Mouse (Mus musculus) myocyte (in vitro differentiated cells): ENCODE measurements at regions not wholly inside any gene's neighbourhood (a gene's known extent, or its start where the extent isn't known, plus 50 kb on each side); places are given as distances from the start of the nearest gene placed in this dataset.

Source experiments
- CEBPB ChIP-seq: IDR thresholded peaks from 2 replicates; pipeline ENCODE4 v1.6.1; 2011; ENCODE audit warnings: mild to moderate bottlenecking, moderate library complexity; ENCODE audit not compliant: poor library complexity, insufficient read depth, severe bottlenecking
- E2F4 ChIP-seq: IDR thresholded peaks from one replicate; pipeline ENCODE4 v1.6.1; 2011; ENCODE audit warnings: mild to moderate bottlenecking, control low read depth, moderate library complexity; ENCODE audit not compliant: insufficient read depth
- MAX ChIP-seq: IDR thresholded peaks from one replicate; pipeline ENCODE4 v1.6.1; 2011; ENCODE audit warnings: low read depth, mild to moderate bottlenecking, control low read depth
- POLR2A ChIP-seq: IDR thresholded peaks from one replicate; pipeline ENCODE4 v1.6.1; 2011; ENCODE audit warnings: low read depth, mild to moderate bottlenecking, control low read depth, moderate library complexity; ENCODE audit not compliant: insufficient read length
- POLR2AphosphoS2 ChIP-seq: IDR thresholded peaks from one replicate; pipeline ENCODE4 v1.6.1; 2011; ENCODE audit warnings: low read depth, control low read depth; ENCODE audit not compliant: insufficient read length
- REST ChIP-seq: IDR thresholded peaks from one replicate; pipeline ENCODE4 v1.6.1; 2011; ENCODE audit warnings: mild to moderate bottlenecking, control low read depth, moderate library complexity; ENCODE audit not compliant: insufficient read depth, insufficient read length
- SRF ChIP-seq: IDR thresholded peaks from one replicate; pipeline ENCODE4 v1.6.1; 2011; ENCODE audit warnings: low read depth; ENCODE audit not compliant: control insufficient read depth, insufficient read length
- TCF3 ChIP-seq: IDR thresholded peaks from one replicate; pipeline ENCODE4 v1.6.1; 2011; ENCODE audit warnings: low read depth, control low read depth; ENCODE audit not compliant: insufficient read length
- USF1 ChIP-seq: IDR thresholded peaks from one replicate; pipeline ENCODE4 v1.6.1; 2011; ENCODE audit warnings: low read depth, mild to moderate bottlenecking, control low read depth, moderate library complexity

- TF ChIP-seq REST (no peak), MAX (no peak), E2F4 (no peak), USF1 (no peak), POLR2A (no peak), CEBPB (no peak), POLR2AphosphoS2 (no peak), TCF3 (no peak), SRF (no peak)
These were observed 272.2 kb downstream of the Cenpc1 start for GRCm38 (mm10) chr5:85793148-85793547.
